Mouse (Mus musculus) heart, adult 2 months (tissue): Measurements from ENCODE around the gene Corin.

ENCODE experiments used
- CTCF ChIP-seq: fragments of 200-600 bp; IDR thresholded peaks from 2 replicates; pipeline ENCODE4 v1.8.1; 2022; ENCODE audit warnings: antibody characterized with exemption, mild to moderate bottlenecking, moderate library complexity
- EP300 ChIP-seq: fragments of 200-500 bp; IDR thresholded peaks from 2 replicates; pipeline ENCODE4 v1.6.1; 2011; ENCODE audit warnings: low read depth, low read length, control low read depth; ENCODE audit not compliant: insufficient read depth
- POLR2A ChIP-seq: fragments of 200-500 bp; IDR thresholded peaks from 2 replicates; pipeline ENCODE4 v1.6.1; 2011; ENCODE audit warnings: mild to moderate bottlenecking, low read depth, low read length, control low read depth; ENCODE audit not compliant: insufficient read depth

- TF ChIP-seq EP300, result no peak
- TF ChIP-seq POLR2A, result no peak
- TF ChIP-seq CTCF, result no peak
These were observed 205.7 kb downstream of the Corin start for GRCm38 (mm10) chr5:72298418-72299104.
